Comparison of ENCODE assay signal across 18 mouse cellular contexts in genomic region chr2:94042461-94042860, GRCm38 (mm10). TPM values are rescaled to one million over a fixed set of nuclear protein-coding genes. Genes with fewer than 3 reads are reported as not detected.
"Had no signal": no experiment of that assay in that cellular context is flagged by ENCODE, and none has a peak within 500 bp of the region (broad histone marks: within the 10 kb centered on the region; RNA-seq: fewer than 3 reads in every experiment).

No protein-coding gene starts in this region.

- ATAC-seq: liver, postnatal 0 days had no signal

- DNase-seq: kidney, adult 11 months; kidney, postnatal 25 days; liver, embryonic 13.5 days; liver, postnatal 0 days; lung, postnatal 14 days; right cerebral cortex, adult 18-20 months; right cerebral cortex, postnatal 25 days; thymus, postnatal 4 days had no signal

- H3K4me2 ChIP-seq: kidney, embryonic 15.5 days; liver, embryonic 13.5 days; lung, embryonic 15.5 days; neural tube, embryonic 15.5 days had no signal

- H3K36me3 ChIP-seq: lung, embryonic 15.5 days; neural tube, embryonic 15.5 days had no signal

- H3K4me3 ChIP-seq: kidney, embryonic 15.5 days; limb, embryonic 10.5 days; liver, embryonic 13.5 days; lung, embryonic 15.5 days; megakaryocyte, embryonic 14.5 days; myocyte; neural tube, embryonic 15.5 days had no signal

- H3K27me3 ChIP-seq: kidney, embryonic 15.5 days; liver, embryonic 13.5 days; lung, embryonic 15.5 days; megakaryocyte, embryonic 14.5 days; neural tube, embryonic 15.5 days had no signal

- H3K9me3 ChIP-seq: kidney, embryonic 15.5 days; limb, embryonic 10.5 days; liver, embryonic 13.5 days; lung, embryonic 15.5 days; megakaryocyte, embryonic 14.5 days; neural tube, embryonic 15.5 days had no signal

- H3K4me1 ChIP-seq: kidney, embryonic 15.5 days; limb, embryonic 10.5 days; lung, embryonic 15.5 days had no signal

- H3K27ac ChIP-seq: kidney, embryonic 15.5 days; limb, embryonic 10.5 days; liver, embryonic 13.5 days; lung, embryonic 15.5 days; macrophage; neural tube, embryonic 15.5 days; stomach, postnatal 0 days had no signal

- H3K9ac ChIP-seq: kidney, embryonic 15.5 days; liver, embryonic 13.5 days; liver, postnatal 0 days; lung, embryonic 15.5 days; neural tube, embryonic 15.5 days had no signal

RNA-seq across cellular contexts. Expression of gene Gm27027, which starts 46.3 kb away (rescaled TPM):
- polyA plus RNA-seq: intestine, embryonic 14.5 days; kidney, embryonic 15.5 days; limb, embryonic 10.5 days; liver, embryonic 13.5 days; liver, postnatal 0 days; lung, embryonic 15.5 days; macrophage; myocyte; neural tube, embryonic 11.5 days; neural tube, embryonic 15.5 days; stomach, postnatal 0 days had no signal
